Mouse (Mus musculus): Measurements from ENCODE around the gene Prlr. TPM values are rescaled to one million over a fixed set of nuclear protein-coding genes. Genes with fewer than 3 reads are reported as not detected.

Gene Prlr
- polyA plus RNA-seq, 1 experiment, result 0.54 TPM

DNA sequence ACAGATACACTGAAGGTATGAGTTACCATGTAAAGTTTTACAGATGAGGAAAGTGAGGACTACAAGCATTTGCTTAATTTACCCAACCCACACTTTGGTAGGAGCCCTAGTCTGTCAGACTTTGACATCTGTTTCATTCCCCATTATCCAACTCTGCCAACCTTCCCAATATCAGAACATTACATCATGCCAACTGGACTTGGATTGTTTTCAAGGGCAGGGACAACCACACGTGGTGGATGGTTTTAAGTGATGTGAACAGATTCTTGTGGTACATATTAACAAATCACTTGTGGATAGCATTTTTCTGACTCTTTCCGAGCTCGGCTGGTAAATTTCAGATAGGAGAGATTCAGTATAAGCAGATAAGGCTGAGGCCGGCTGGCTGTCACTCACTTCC lies 3.7 kb downstream of the Prlr start:
- Histone ChIP-seq H3K27ac (ENCODE audit: insufficient read depth, low read length) (no peak overlapping the region), H3K4me1 (ENCODE audit: control insufficient read depth, insufficient read depth, low read length) (no peaks in the 10 kb centered on the region), H3K4me3 (ENCODE audit: insufficient read depth, low read length) (no peak overlapping the region)
- no peak for TF ChIP-seq POLR2A (IDR thresholded peaks at IDR 0.05; ENCODE audit: extremely low read depth, insufficient read depth, low read length)
- no peak for TF ChIP-seq CTCF (IDR thresholded peaks at IDR 0.05; ENCODE audit: extremely low read depth, insufficient read depth, low read length)

- no peaks in the 10 kb centered on the region for H3K4me1 ChIP-seq (ENCODE audit: control insufficient read depth, insufficient read depth, low read length)
- TF ChIP-seq CTCF (IDR thresholded peaks at IDR 0.05; ENCODE audit: extremely low read depth, insufficient read depth, low read length), result no peak
- TF ChIP-seq POLR2A (IDR thresholded peaks at IDR 0.05; ENCODE audit: extremely low read depth, insufficient read depth, low read length), result no peak
- no peak overlapping the region for H3K4me3 ChIP-seq (ENCODE audit: insufficient read depth, low read length)
- H3K27ac ChIP-seq (ENCODE audit: insufficient read depth, low read length), result no peak overlapping the region
These were observed 15.1 kb downstream of the Prlr start for GRCm38 (mm10) chr15:10192101-10192630.

GRCm38 (mm10) chr15:10200991-10201390 lies 24.0 kb downstream of the Prlr start:
- H3K27ac ChIP-seq (ENCODE audit: insufficient read depth, low read length), result no peak overlapping the region
- H3K4me1 ChIP-seq (ENCODE audit: control insufficient read depth, insufficient read depth, low read length), result no peaks in the 10 kb centered on the region
- TF ChIP-seq POLR2A (IDR thresholded peaks at IDR 0.05; ENCODE audit: extremely low read depth, insufficient read depth, low read length), result no peak
- TF ChIP-seq CTCF (IDR thresholded peaks at IDR 0.05; ENCODE audit: extremely low read depth, insufficient read depth, low read length), result no peak
- H3K4me3 ChIP-seq (ENCODE audit: insufficient read depth, low read length), result no peak overlapping the region

GRCm38 (mm10) chr15:10202504-10203302 lies 25.7 kb downstream of the Prlr start:
- TF ChIP-seq POLR2A (IDR thresholded peaks at IDR 0.05; ENCODE audit: extremely low read depth, insufficient read depth, low read length) (no peak), CTCF (IDR thresholded peaks at IDR 0.05; ENCODE audit: extremely low read depth, insufficient read depth, low read length) (no peak)
- Histone ChIP-seq H3K27ac (ENCODE audit: insufficient read depth, low read length) (no peak overlapping the region), H3K4me3 (ENCODE audit: insufficient read depth, low read length) (no peak overlapping the region), H3K4me1 (ENCODE audit: control insufficient read depth, insufficient read depth, low read length) (no peaks in the 10 kb centered on the region)

GRCm38 (mm10) chr15:10210261-10210770 lies 33.3 kb downstream of the Prlr start:
- TF ChIP-seq POLR2A (IDR thresholded peaks at IDR 0.05; ENCODE audit: extremely low read depth, insufficient read depth, low read length) (no peak), CTCF (IDR thresholded peaks at IDR 0.05; ENCODE audit: extremely low read depth, insufficient read depth, low read length) (no peak)
- H3K4me3 ChIP-seq (ENCODE audit: insufficient read depth, low read length), result no peak overlapping the region
- H3K4me1 ChIP-seq (ENCODE audit: control insufficient read depth, insufficient read depth, low read length), result no peaks in the 10 kb centered on the region

DNA sequence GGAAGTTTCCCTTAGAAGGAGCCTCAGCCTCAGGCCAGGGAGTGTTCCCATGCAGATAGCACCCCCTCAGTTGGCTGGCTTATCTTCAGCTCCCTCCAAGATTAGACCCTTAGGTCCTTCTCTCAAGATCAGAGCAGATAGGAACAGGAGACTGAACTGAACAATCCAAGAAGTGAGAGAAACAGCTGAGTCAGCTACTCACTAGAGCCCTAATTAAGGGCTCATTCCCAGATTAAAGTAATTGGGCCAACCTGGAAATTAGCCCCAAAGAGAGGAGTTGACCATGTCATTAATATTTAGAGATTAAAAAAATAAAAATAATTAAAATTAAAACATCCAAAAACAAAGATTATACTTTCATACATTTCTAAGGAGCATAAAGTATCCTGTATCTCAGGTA lies 35.0 kb downstream of the Prlr start:
- no peak overlapping the region for H3K27ac ChIP-seq (ENCODE audit: insufficient read depth, low read length)
- H3K4me1 ChIP-seq (ENCODE audit: control insufficient read depth, insufficient read depth, low read length), result no peaks in the 10 kb centered on the region
- H3K4me3 ChIP-seq (ENCODE audit: insufficient read depth, low read length), result no peak overlapping the region
- TF ChIP-seq POLR2A (IDR thresholded peaks at IDR 0.05; ENCODE audit: extremely low read depth, insufficient read depth, low read length) (no peak), CTCF (IDR thresholded peaks at IDR 0.05; ENCODE audit: extremely low read depth, insufficient read depth, low read length) (no peak)

More at GRCm38 (mm10) chr15:10210261-10210770, 33.3 kb downstream of the Prlr start:
- H3K27ac ChIP-seq (ENCODE audit: insufficient read depth, low read length), result no peak overlapping the region

DNA sequence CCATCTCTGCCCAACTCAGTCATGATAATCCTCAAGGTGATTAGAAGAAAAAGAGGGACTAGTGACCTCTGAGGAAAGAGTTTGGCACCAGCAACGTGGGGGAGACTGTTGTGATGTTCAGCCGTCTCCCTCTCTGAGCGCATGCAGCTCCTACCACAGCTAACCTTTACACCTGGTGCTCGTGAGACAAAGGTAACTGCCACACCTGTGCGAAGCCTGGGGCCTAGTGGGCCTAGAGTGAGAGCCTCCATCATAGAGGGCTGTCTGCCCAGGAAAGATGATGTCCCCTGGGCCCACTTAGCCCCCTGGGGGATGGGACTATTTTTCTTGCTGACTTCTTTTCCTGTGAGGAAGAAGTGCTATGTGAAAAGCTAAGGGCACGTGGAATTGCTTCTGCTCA lies 36.2 kb downstream of the Prlr start:
- TF ChIP-seq POLR2A (IDR thresholded peaks at IDR 0.05; ENCODE audit: extremely low read depth, insufficient read depth, low read length), result no peak
- TF ChIP-seq CTCF (IDR thresholded peaks at IDR 0.05; ENCODE audit: extremely low read depth, insufficient read depth, low read length), result no peak
- no peak overlapping the region for H3K27ac ChIP-seq (ENCODE audit: insufficient read depth, low read length)
- H3K4me3 ChIP-seq (ENCODE audit: insufficient read depth, low read length), result no peak overlapping the region
- no peaks in the 10 kb centered on the region for H3K4me1 ChIP-seq (ENCODE audit: control insufficient read depth, insufficient read depth, low read length)

GRCm38 (mm10) chr15:10213710-10214109 lies 36.7 kb downstream of the Prlr start:
- TF ChIP-seq POLR2A (IDR thresholded peaks at IDR 0.05; ENCODE audit: extremely low read depth, insufficient read depth, low read length), result no peak
- TF ChIP-seq CTCF (IDR thresholded peaks at IDR 0.05; ENCODE audit: extremely low read depth, insufficient read depth, low read length), result no peak
- H3K4me3 ChIP-seq (ENCODE audit: insufficient read depth, low read length), result no peak overlapping the region
- no peaks in the 10 kb centered on the region for H3K4me1 ChIP-seq (ENCODE audit: control insufficient read depth, insufficient read depth, low read length)
- H3K27ac ChIP-seq (ENCODE audit: insufficient read depth, low read length), result no peak overlapping the region

DNA sequence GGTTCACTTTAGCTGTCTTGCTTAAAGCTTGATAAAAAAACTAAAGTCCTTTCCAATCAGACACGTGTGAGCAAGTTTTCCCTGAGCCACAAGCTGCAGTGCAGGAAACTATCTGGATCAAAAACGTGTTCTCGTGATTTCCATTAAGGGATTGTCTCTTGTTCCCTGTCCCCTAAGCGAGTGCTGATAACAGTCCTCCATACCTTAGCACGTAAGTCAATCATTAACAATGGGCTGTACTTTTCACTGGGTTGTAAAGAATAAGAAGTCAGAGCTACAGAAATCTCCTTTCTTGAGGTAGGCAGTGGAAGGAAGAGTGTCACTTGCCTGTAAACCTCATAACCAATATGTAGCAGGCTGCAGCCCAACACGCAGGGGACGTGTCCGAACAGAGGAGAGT lies 38.7 kb downstream of the Prlr start:
- no peak overlapping the region for H3K27ac ChIP-seq (ENCODE audit: insufficient read depth, low read length)
- no peaks in the 10 kb centered on the region for H3K4me1 ChIP-seq (ENCODE audit: control insufficient read depth, insufficient read depth, low read length)
- H3K4me3 ChIP-seq (ENCODE audit: insufficient read depth, low read length), result no peak overlapping the region
- TF ChIP-seq POLR2A (IDR thresholded peaks at IDR 0.05; ENCODE audit: extremely low read depth, insufficient read depth, low read length), result no peak
- TF ChIP-seq CTCF (IDR thresholded peaks at IDR 0.05; ENCODE audit: extremely low read depth, insufficient read depth, low read length), result no peak

DNA sequence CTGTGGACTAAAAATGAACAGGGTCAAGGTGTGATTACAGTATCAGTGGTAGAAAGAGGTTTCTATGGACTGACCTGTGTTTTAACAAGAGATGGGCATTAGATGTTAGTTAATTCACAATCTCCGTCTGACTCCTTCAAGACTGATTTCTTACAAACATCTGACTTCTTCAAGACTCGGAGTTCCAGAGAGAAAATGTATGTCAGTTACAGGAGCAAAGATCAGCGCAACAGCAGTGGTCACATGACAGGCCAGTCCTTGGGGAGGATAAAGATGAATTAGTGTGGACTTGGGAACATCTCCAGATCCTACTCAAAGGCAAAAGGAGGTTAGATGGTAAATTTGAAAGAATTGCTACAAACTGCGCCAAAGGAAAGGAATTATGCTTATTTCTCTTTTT lies 39.2 kb downstream of the Prlr start:
- H3K4me1 ChIP-seq (ENCODE audit: control insufficient read depth, insufficient read depth, low read length), result no peaks in the 10 kb centered on the region
- H3K4me3 ChIP-seq (ENCODE audit: insufficient read depth, low read length), result no peak overlapping the region
- no peak for TF ChIP-seq CTCF (IDR thresholded peaks at IDR 0.05; ENCODE audit: extremely low read depth, insufficient read depth, low read length)
- TF ChIP-seq POLR2A (IDR thresholded peaks at IDR 0.05; ENCODE audit: extremely low read depth, insufficient read depth, low read length), result no peak

More for the DNA sequence above, 39.2 kb downstream of the Prlr start:
- H3K27ac ChIP-seq (ENCODE audit: insufficient read depth, low read length), result no peak overlapping the region
